Mouse (Mus musculus) E14TG2a.4 (cell line): ENCODE measurements around the gene Ism2.

Experiments used
- CTCF ChIP-seq: conservative IDR thresholded peaks from 2 replicates; pipeline ENCODE4 v1.5.1; 2014; ENCODE audit warnings: low read length
- NANOG ChIP-seq: IDR thresholded peaks from 2 replicates; pipeline ENCODE4 v1.6.1; 2014; ENCODE audit warnings: borderline replicate concordance, low read length, mixed read lengths

- TF ChIP-seq CTCF (no peak), NANOG (no peak)
Observed at GRCm38 (mm10) chr12:87256629-87257028, 42.9 kb downstream of the Ism2 start.
